Mouse (Mus musculus) limb, embryonic 10.5 days (tissue): ENCODE measurements around the gene Map2k4. TPM values are rescaled to one million over a fixed set of nuclear protein-coding genes. Genes with fewer than 3 reads are reported as not detected.
A peak's percentile ranks its signal among the peaks of the same experiment; 100 is the strongest.

Source experiments
- DNase-seq: peaks from one replicate; pipeline ENCODE4 v3.0.0-alpha.2; 2017; ENCODE audit warnings: low spot score
- H3K27ac ChIP-seq: fragments of 300-500 bp; sonication (generic); 2 replicates; pipeline ENCODE4 v1.5.1; 2016; ENCODE audit warnings: mild to moderate bottlenecking
- H3K27me3 ChIP-seq: fragments of 300-500 bp; sonication (generic); 2 replicates; pipeline ENCODE4 v1.6.1; 2016; ENCODE audit warnings: low read depth, mild to moderate bottlenecking; ENCODE audit not compliant: poor library complexity, severe bottlenecking
- H3K36me3 ChIP-seq: fragments of 300-500 bp; sonication (generic); 2 replicates; pipeline ENCODE4 v1.6.1; 2016; ENCODE audit warnings: mild to moderate bottlenecking, moderate library complexity
- H3K4me1 ChIP-seq: fragments of 300-500 bp; sonication (generic); 2 replicates; pipeline ENCODE4 v1.6.1; 2016
- H3K4me3 ChIP-seq: fragments of 300-500 bp; sonication (generic); 2 replicates; pipeline ENCODE4 v1.5.1; 2016; ENCODE audit warnings: mild to moderate bottlenecking, moderate library complexity
- H3K9me3 ChIP-seq: fragments of 300-500 bp; sonication (generic); replicated peaks from 2 replicates; pipeline ENCODE4 v1.6.1; 2016; ENCODE audit warnings: mild to moderate bottlenecking
- WGBS: fragments of 180-500 bp; shearing (Covaris S2); methylation state at CpG from one replicate; pipeline ENCODE4 v1.1.7; 2016; 5-methylcytosine and 5-hydroxymethylcytosine counted together
- polyA plus RNA-seq: library from polyadenylated mRNA; unstranded; fragments of >200 nt; fragmentation: Nextera tagmentation; extraction: Ambion mirVana; gene quantifications from 2 replicates; pipeline ENCODE4 v1.2.1, GENCODE M21; 2016

Map2k4 gene
- 64.6 and 69.4 TPM in 2 replicates for polyA plus RNA-seq

- H3K9me3 ChIP-seq, result no peaks in the 10 kb centered on the region
- no peaks in the 10 kb centered on the region for H3K27me3 ChIP-seq
- H3K4me3 ChIP-seq, result peak within 1 kb of the TSS; percentile 97
- peak within 1 kb of the TSS; percentile 98 for H3K27ac ChIP-seq
- WGBS, result 0% methylated on average over 36 of the region's 36 CpGs
- peak; percentile 98 for DNase-seq
- H3K4me1 ChIP-seq, result peaks cover 12% of the 10 kb centered on the region
- no peaks in the 10 kb centered on the region for H3K36me3 ChIP-seq
Observed at GRCm38 (mm10) chr11:65788154-65788553, at the start of gene Map2k4. Gene Map2k4 (minus strand): TSS chr11:65788297.

- no peak for DNase-seq
- Histone ChIP-seq H3K4me1 (no peaks in the 10 kb centered on the region), H3K36me3 (peaks cover 39% of the 10 kb centered on the region), H3K27me3 (no peaks in the 10 kb centered on the region), H3K4me3 (no peak overlapping the region), H3K27ac (no peak overlapping the region), H3K9me3 (no peaks in the 10 kb centered on the region)
- 91% methylated on average over 3 of the region's 3 CpGs for WGBS
Observed at GRCm38 (mm10) chr11:65824556-65824955, 36.5 kb upstream of the Map2k4 start.

- no peak overlapping the region for H3K27ac ChIP-seq
- no peaks in the 10 kb centered on the region for H3K9me3 ChIP-seq
- H3K4me1 ChIP-seq, result peaks cover 7% of the 10 kb centered on the region; the same call in 1 of the 2 replicates
- no peaks in the 10 kb centered on the region for H3K27me3 ChIP-seq
- H3K36me3 ChIP-seq, result peaks cover 34% of the 10 kb centered on the region
- 11% methylated on average over 7 of the region's 7 CpGs for WGBS
- DNase-seq, result peak; percentile 72
- H3K4me3 ChIP-seq, result no peak overlapping the region
Observed at GRCm38 (mm10) chr11:65820877-65821276, 32.8 kb upstream of the Map2k4 start.

GRCm38 (mm10) chr11:65820280-65820679 lies 32.2 kb upstream of the Map2k4 start:
- Histone ChIP-seq H3K27me3 (no peaks in the 10 kb centered on the region), H3K4me3 (no peak overlapping the region), H3K27ac (no peak overlapping the region), H3K9me3 (no peaks in the 10 kb centered on the region), H3K36me3 (peaks cover 39% of the 10 kb centered on the region), H3K4me1 (peaks cover 8% of the 10 kb centered on the region; the same call in 1 of the 2 replicates)
- no peak for DNase-seq
- WGBS, result 79% methylated on average over 5 of the region's 5 CpGs

DNA sequence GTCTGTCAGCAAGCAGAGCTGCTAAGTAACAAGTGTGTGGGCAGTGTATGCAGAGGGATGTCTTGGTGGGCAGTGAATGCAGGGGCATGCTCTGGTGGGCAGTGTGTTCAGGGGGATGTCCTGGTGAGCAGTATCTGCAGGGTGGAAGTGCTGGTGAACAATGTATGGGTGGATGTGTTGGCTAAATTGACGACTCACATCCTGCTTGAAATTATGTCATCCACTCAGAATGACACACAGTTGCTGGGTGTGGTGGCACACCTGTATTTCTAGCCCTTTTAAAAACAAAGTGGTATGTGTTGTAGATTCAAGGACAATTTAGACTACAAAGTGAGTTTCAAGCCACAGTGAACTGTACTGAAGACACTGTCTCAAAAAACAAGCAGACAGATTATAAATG lies 30.1 kb upstream of the Map2k4 start:
- H3K27me3 ChIP-seq, result no peaks in the 10 kb centered on the region
- WGBS, result 86% methylated on average over 1 of the region's 1 CpGs
- DNase-seq, result no peak
- no peak overlapping the region for H3K27ac ChIP-seq
- peaks cover 8% of the 10 kb centered on the region; the same call in 1 of the 2 replicates for H3K4me1 ChIP-seq
- H3K9me3 ChIP-seq, result no peaks in the 10 kb centered on the region
- H3K36me3 ChIP-seq, result peaks cover 41% of the 10 kb centered on the region
- no peak overlapping the region for H3K4me3 ChIP-seq

- no peak overlapping the region; the same call in 1 of the 2 replicates for H3K27ac ChIP-seq
- H3K9me3 ChIP-seq, result no peaks in the 10 kb centered on the region
- H3K36me3 ChIP-seq, result peaks cover 31% of the 10 kb centered on the region
- peaks cover 17% of the 10 kb centered on the region for H3K4me1 ChIP-seq
- no peaks in the 10 kb centered on the region for H3K27me3 ChIP-seq
- 60% methylated on average over 6 of the region's 6 CpGs for WGBS
- no peak for DNase-seq
- H3K4me3 ChIP-seq, result no peak overlapping the region
Observed at GRCm38 (mm10) chr11:65816237-65816636, 28.1 kb upstream of the Map2k4 start.

DNA sequence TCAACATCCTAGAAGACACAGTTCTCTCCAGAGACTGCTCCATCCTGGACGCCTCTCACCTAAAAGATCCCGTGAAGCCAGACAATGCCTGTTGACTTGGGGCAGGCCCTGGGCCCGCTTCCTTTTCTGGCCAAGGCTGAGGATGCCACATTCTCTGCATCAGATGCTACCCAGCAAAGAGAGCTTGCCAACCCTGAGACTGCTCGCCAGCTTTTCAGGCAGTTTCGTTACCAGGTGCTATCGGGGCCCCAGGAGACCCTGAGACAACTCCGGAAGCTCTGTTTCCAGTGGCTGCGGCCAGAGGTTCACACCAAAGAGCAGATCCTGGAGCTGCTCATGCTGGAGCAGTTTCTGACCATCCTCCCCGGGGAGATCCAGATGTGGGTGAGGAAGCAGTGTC lies 26.3 kb upstream of the Map2k4 start:
- H3K4me1 ChIP-seq, result peaks cover 17% of the 10 kb centered on the region
- DNase-seq, result no peak
- no peak overlapping the region for H3K4me3 ChIP-seq
- H3K9me3 ChIP-seq, result no peaks in the 10 kb centered on the region
- no peak overlapping the region for H3K27ac ChIP-seq
- peaks cover 28% of the 10 kb centered on the region for H3K36me3 ChIP-seq
- WGBS, result 93% methylated on average over 9 of the region's 9 CpGs
- H3K27me3 ChIP-seq, result no peaks in the 10 kb centered on the region

DNA sequence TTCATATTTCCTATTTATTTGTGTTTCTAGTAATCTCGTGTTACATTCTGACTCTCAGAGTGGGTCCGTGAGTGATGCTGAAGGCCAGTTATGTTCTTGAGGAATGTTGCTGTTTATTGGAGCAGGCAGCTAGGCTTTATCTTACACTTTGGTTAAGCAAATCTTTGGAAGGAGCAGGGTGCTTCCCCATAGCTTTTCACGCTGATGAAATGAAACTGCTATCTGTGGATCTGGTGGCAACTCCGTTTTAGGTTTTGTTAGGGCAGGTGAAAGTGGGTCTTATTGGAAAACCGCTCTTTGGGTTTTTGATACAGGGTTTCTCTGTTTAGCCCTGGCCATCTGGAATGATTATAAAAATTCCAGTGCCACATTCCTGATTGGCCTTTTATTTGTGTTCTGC lies 24.0 kb upstream of the Map2k4 start:
- Histone ChIP-seq H3K27me3 (no peaks in the 10 kb centered on the region), H3K4me3 (no peak overlapping the region), H3K27ac (no peak overlapping the region), H3K36me3 (peaks cover 23% of the 10 kb centered on the region), H3K9me3 (no peaks in the 10 kb centered on the region), H3K4me1 (peaks cover 22% of the 10 kb centered on the region)
- no peak for DNase-seq
- 41% methylated on average over 5 of the region's 5 CpGs for WGBS

GRCm38 (mm10) chr11:65807601-65808000 lies 19.5 kb upstream of the Map2k4 start:
- DNase-seq, result no peak
- H3K9me3 ChIP-seq, result no peaks in the 10 kb centered on the region
- H3K27me3 ChIP-seq, result no peaks in the 10 kb centered on the region
- H3K4me3 ChIP-seq, result peak overlapping the region; percentile 63
- H3K4me1 ChIP-seq, result peaks cover 21% of the 10 kb centered on the region
- H3K27ac ChIP-seq, result peak overlapping the region; percentile 88
- no peaks in the 10 kb centered on the region for H3K36me3 ChIP-seq
- WGBS, result 50% methylated on average over 7 of the region's 7 CpGs

GRCm38 (mm10) chr11:65806909-65807504 lies 18.9 kb upstream of the Map2k4 start, which contains the start of gene Zkscan6:
Gene Zkscan6 (plus strand): TSS chr11:65807175.
- WGBS, result under 1% methylated on average over 58 of the region's 58 CpGs
- peak; percentile 96 for DNase-seq
- Histone ChIP-seq H3K36me3 (no peaks in the 10 kb centered on the region), H3K4me3 (peak within 1 kb of the TSS; percentile 63), H3K9me3 (no peaks in the 10 kb centered on the region), H3K27ac (peak within 1 kb of the TSS; percentile 88), H3K27me3 (no peaks in the 10 kb centered on the region), H3K4me1 (peaks cover 15% of the 10 kb centered on the region; the same call in 1 of the 2 replicates)

DNA sequence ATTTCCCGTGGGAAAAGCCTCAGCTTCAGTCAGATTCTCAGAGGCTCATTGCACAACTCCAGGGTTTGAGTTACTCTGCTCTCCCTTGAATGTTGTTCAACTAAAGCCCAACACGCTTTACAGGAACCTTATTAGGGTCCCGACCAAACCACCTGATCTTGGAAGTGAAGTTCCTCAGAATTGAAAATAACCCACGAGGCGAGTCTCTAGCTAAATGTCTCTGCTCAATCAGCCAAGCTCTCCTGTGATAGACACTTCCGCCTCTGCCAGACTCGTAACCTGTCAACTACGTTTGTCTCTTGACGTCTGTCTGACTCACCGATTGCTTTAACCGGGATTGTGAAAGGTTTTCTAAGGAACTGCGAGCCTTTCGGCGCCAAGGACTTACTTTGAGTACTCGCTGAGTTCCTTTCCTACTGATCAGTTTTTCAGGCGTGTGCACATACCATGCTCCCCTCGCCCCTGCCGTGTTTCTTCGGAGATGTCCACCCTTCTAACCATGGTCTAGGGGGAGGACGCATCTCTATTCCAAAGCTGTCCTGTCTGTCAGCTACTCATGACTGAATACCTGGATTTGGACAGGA lies 18.3 kb upstream of the Map2k4 start:
- 3% methylated on average over 20 of the region's 20 CpGs for WGBS
- DNase-seq, result no peak
- H3K27ac ChIP-seq, result peak overlapping the region; percentile 88; the same call in 1 of the 2 replicates
- H3K9me3 ChIP-seq, result no peaks in the 10 kb centered on the region
- H3K4me1 ChIP-seq, result peaks cover 13% of the 10 kb centered on the region; the same call in 1 of the 2 replicates
- H3K4me3 ChIP-seq, result peak overlapping the region; percentile 63
- no peaks in the 10 kb centered on the region for H3K27me3 ChIP-seq
- no peaks in the 10 kb centered on the region for H3K36me3 ChIP-seq

GRCm38 (mm10) chr11:65801899-65802298 lies 13.8 kb upstream of the Map2k4 start:
- WGBS, result 57% methylated on average over 3 of the region's 3 CpGs
- H3K4me3 ChIP-seq, result no peak overlapping the region

GRCm38 (mm10) chr11:65795896-65796295 lies 7.8 kb upstream of the Map2k4 start:
- no peaks in the 10 kb centered on the region for H3K4me1 ChIP-seq
- DNase-seq, result no peak
- no peak overlapping the region for H3K4me3 ChIP-seq
- WGBS, result 88% methylated on average over 1 of the region's 1 CpGs
- H3K9me3 ChIP-seq, result no peaks in the 10 kb centered on the region
- H3K27ac ChIP-seq, result no peak overlapping the region
- H3K36me3 ChIP-seq, result no peaks in the 10 kb centered on the region
- H3K27me3 ChIP-seq, result no peaks in the 10 kb centered on the region

More at GRCm38 (mm10) chr11:65801899-65802298, 13.8 kb upstream of the Map2k4 start:
- H3K36me3 ChIP-seq, result no peaks in the 10 kb centered on the region
- no peaks in the 10 kb centered on the region for H3K9me3 ChIP-seq
- no peak for DNase-seq
- H3K27ac ChIP-seq, result no peak overlapping the region
- peaks cover 8% of the 10 kb centered on the region; the same call in 1 of the 2 replicates for H3K4me1 ChIP-seq
- no peaks in the 10 kb centered on the region for H3K27me3 ChIP-seq
